Mouse (Mus musculus): ENCODE measurements around the gene Wfdc12.

DNA sequence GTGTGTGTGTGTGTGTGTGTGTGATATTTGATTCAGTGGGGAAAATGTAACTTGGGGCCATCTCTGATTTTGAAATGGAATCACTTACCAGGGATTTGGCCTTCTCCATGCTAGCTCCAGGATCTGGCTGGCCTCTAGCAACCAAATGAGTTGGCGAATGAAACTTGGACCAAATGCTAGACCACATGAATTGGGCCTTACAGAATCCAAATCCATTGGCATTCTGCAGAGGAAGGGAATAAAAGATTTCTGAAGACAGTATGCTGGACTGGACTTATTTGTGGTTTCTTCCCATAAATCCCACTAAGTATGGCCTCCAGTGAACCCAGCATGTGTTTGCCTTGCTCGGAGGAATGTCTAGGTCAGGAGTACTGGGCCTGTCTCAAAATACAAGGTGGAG, 31.6 kb downstream of the Wfdc12 start:
- TF ChIP-seq CTCF (IDR thresholded peaks at IDR 0.05) (no peak), EP300 (IDR thresholded peaks at IDR 0.05) (no peak)
